Mouse (Mus musculus) olfactory bulb, adult 2 months (tissue): ENCODE measurements around the gene Nop58. TPM values are rescaled to one million over a fixed set of nuclear protein-coding genes. Genes with fewer than 3 reads are reported as not detected.
"Not testable (repeated sequence)": the region's sequence is repeated elsewhere in the genome, so short reads cannot be mapped to it uniquely, and the experiment has no call there.

Experiments
- H3K27ac ChIP-seq: fragments of 200-500 bp; 2 replicates; pipeline ENCODE4 v1.5.1; 2012; ENCODE audit warnings: low read depth, low read length; ENCODE audit not compliant: insufficient read depth
- H3K4me1 ChIP-seq: fragments of 200-500 bp; 2 replicates; pipeline ENCODE4 v1.6.1; 2012; ENCODE audit warnings: low read length; ENCODE audit not compliant: control insufficient read depth, insufficient read depth
- H3K4me3 ChIP-seq: fragments of 200-500 bp; 2 replicates; pipeline ENCODE4 v1.5.1; 2012; ENCODE audit warnings: mild to moderate bottlenecking, low read depth, low read length, moderate library complexity; ENCODE audit not compliant: insufficient read depth
- CTCF ChIP-seq: fragments of 200-500 bp; IDR thresholded peaks from 2 replicates; pipeline ENCODE4 v1.5.1; 2012; ENCODE audit warnings: low read depth, mild to moderate bottlenecking, low read length, moderate library complexity; ENCODE audit not compliant: insufficient read depth
- POLR2A ChIP-seq: fragments of 200-500 bp; IDR thresholded peaks from 2 replicates; pipeline ENCODE4 v1.6.1; 2012; ENCODE audit warnings: mild to moderate bottlenecking, low read depth, low read length, moderate library complexity; ENCODE audit not compliant: insufficient read depth
- WGBS: fragments of 180-500 bp; shearing (Covaris S2); methylation state at CpG from one replicate; pipeline ENCODE4 v1.1.7; 2018; 5-methylcytosine and 5-hydroxymethylcytosine counted together
- polyA plus RNA-seq: library from polyadenylated mRNA; stranded (reverse); fragments of >200 nt; gene quantifications from 2 replicates; pipeline ENCODE4 v1.2.4, GENCODE M21; 2012; ENCODE audit warnings: low replicate concordance; ENCODE audit not compliant: missing spikeins, insufficient read depth, insufficient read length

Gene Nop58
- not detected in 2 replicates for polyA plus RNA-seq

DNA sequence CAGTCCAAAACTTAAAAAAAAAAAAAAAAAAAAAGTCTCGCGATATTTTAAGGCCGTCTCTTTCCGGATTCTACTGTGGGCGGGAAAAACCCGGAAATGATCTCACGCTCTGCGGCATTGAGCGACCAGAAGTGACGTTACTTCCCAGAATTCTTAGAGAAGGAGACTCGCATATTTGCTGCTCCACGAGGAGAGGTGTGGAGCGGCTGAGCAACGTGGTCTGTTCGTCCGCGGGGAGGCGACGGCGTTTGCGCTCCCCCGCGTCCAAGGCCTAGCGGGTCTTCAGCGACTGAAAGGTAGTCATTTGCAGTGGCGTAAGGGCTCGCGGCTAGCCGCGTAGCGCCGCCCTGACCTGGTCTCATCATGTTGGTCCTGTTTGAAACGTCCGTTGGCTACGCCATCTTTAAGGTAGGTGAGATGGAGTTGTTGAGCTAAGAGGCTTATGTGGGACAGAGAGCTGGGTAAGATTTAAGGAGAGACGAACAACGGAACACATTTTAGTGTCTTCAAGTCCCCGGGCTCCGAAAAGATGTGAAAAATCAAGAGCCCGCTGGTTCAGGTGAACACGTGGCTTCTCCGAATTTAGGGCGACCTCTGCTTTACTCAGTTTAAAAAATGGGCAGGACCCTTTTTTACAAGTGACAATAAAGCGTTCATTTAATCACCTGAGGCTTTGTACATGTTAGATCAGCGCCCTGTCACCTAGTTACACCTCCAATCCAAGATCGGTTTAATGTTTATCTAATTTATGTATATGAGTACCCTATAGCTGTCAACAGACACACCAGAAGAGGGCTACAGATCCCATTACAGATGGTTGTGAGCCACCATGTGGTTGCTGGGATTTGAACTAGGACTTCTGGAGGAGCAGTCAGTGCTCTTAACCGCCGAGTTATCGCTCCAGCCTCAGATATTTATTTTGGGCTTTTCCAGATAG lies at the start of gene Nop58:
Nop58 (plus strand) TSS at position 153 of the 937 bp plus-strand sequence.
- 0 out of 2 replicates have a peak within 1 kb of the TSS, but pooled peaks have one; percentile 10 for H3K27ac ChIP-seq
- peak within 1 kb of the TSS; percentile 88 for H3K4me3 ChIP-seq
- peaks cover 2% of the 10 kb centered on the region for H3K4me1 ChIP-seq
- under 1% methylated on average over 49 of the region's 49 CpGs for WGBS
- TF ChIP-seq POLR2A: peak; percentile 83
- TF ChIP-seq CTCF: no peak

- Histone ChIP-seq H3K27ac (no peak overlapping the region), H3K4me3 (no peak overlapping the region), H3K4me1 (no peaks in the 10 kb centered on the region)
- WGBS: 83% methylated on average over 1 of the region's 1 CpGs
- TF ChIP-seq POLR2A (no peak), CTCF (no peak)
These were observed 48.4 kb upstream of the Nop58 start for GRCm38 (mm10) chr1:59636349-59636748.

DNA sequence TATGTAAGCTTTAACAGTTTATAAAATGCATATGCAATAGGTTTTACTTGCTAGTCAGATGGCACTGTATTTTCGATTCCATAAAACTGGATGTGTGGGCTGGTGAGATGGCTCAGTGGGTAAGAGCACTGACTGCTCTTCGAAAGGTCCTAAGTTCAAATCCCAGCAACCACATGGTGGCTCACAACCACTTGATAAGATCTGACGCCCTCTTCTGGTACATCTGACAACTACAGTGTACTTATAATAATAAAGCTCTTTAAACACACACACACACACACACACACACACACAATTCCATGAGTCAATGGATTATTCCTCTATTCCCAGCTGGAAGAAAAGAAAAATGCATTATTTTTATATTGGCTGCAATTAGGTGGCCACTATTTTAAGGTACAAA lies 46.4 kb upstream of the Nop58 start:
- 88% methylated on average over 3 of the region's 3 CpGs for WGBS
- TF ChIP-seq POLR2A: no peak
- TF ChIP-seq CTCF: no peak
- H3K4me3 ChIP-seq: no peak overlapping the region

DNA sequence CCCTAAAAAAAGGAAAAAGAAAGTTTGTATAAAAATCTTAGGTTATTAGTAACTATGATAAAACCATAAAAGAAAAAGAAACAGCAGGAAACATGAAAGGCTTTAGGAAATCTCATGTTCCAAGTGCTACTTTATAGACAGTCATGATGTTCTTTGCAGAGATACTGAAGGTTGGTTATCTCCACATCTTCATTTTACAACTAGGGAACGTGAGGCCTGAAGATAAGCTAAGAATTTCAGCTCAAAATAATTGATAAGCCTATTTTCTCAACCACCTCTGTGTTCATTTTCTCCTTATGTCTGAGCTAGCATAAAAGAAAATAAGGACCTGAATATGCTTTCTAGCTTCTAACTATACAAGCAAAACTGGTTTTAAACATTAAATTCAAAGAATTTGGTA lies 42.3 kb upstream of the Nop58 start:
- Histone ChIP-seq H3K27ac (no peak overlapping the region), H3K4me1 (no peaks in the 10 kb centered on the region), H3K4me3 (no peak overlapping the region)
- 100% methylated on average over 1 of the region's 1 CpGs for WGBS
- TF ChIP-seq POLR2A (no peak), CTCF (no peak)

More for the DNA sequence above, 46.4 kb upstream of the Nop58 start:
- Histone ChIP-seq H3K27ac (no peak overlapping the region), H3K4me1 (no peaks in the 10 kb centered on the region)

DNA sequence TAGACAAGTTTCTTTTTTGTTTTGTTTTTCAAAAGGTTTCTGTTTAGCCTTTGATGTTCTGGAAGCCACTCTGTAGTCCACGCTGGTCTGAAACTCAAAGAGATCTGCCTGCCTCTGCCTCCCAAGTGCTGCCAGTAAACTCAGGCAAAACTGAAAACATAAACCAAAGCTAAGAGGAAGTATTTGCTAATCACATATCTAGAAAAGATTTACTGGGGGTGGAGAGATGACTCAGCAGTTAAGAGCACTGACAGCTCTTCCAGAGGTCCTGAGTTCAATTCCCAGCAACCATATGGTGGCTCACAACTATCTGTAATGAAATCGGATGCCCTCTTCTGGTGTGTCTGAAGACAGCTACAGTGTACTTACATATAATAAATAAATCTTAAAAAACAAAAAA lies 38.3 kb upstream of the Nop58 start:
- H3K4me1 ChIP-seq, H3K4me3 ChIP-seq, H3K27ac ChIP-seq: not testable (repeated sequence)
- 91% methylated on average over 2 of the region's 2 CpGs for WGBS

DNA sequence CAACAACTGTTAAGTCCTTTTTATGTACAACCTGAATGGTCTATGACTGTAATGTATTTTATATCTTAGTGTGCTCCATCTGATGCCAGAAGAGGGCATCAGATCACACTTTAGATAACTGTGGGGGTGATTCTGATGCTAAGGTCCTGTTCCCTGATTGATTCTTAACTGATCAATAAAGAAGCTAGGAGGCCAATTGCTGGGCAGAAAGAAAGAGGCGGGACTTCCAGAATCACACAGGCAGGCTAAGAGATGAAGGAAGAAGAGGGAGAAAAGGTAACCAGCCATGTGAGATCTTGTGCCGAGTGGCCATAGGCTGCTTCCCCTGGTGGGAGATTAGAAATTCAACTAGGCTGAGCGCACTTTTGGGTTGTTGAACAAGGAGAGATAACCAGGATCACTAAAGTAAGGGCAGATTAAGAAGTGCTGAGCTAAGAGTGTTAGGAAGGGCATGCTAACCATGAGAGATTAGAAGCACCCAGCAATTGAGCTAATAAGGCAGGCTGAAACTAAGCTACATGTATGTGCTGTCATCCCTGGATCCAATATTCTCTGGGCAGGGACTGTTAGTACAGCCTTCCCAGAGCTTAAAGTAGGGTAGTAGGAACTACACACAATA lies 33.5 kb upstream of the Nop58 start:
- no peak for TF ChIP-seq POLR2A
- TF ChIP-seq CTCF: no peak
- no peak overlapping the region for H3K4me3 ChIP-seq
- no peaks in the 10 kb centered on the region for H3K4me1 ChIP-seq
- no peak overlapping the region for H3K27ac ChIP-seq
- 96% methylated on average over 3 of the region's 3 CpGs for WGBS

DNA sequence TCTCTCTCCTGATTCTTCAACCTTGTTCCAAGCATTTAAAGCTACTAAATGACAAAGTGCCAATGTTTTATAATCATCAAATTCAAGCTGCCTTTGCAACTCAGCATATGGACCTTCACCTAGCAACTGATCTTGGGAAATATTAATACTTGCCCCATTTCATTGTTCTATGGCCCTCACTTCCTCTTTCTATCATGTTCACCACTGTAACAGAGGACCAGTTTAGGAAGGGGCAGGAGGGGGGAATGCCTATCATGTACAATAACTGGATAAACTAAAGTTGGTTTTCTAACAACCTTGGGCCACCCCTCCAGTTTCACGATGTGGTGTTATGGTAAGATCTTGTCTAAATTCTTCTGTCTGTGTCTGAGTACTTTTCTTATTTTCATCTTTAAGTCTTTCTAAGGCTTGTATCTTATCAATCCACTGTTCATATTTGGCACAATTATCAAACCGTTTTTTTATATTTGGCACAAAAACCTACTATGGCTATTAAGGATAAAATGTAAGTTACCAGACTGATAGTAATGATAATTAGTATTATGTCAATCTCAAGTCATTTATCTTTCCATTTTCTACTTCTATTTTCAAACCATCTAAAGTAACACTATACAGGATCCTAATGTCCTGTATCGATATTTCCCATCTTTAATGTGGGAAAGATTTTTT lies 31.4 kb upstream of the Nop58 start:
- no peak overlapping the region for H3K27ac ChIP-seq
- 92% methylated on average over 3 of the region's 3 CpGs for WGBS
- TF ChIP-seq POLR2A (no peak), CTCF (no peak)
- no peaks in the 10 kb centered on the region for H3K4me1 ChIP-seq
- no peak overlapping the region for H3K4me3 ChIP-seq

GRCm38 (mm10) chr1:59656244-59657171 lies 28.3 kb upstream of the Nop58 start:
- 82% methylated on average over 7 of the region's 7 CpGs for WGBS
- Histone ChIP-seq H3K4me1 (no peaks in the 10 kb centered on the region), H3K27ac (no peak overlapping the region), H3K4me3 (no peak overlapping the region)
- TF ChIP-seq CTCF (no peak), POLR2A (no peak)
